Mouse (Mus musculus): ENCODE data around the gene Cyth1. TPM values are rescaled to one million over a fixed set of nuclear protein-coding genes. Genes with fewer than 3 reads are reported as not detected.
A peak's percentile ranks its signal among the peaks of the same experiment; 100 is the strongest.

The Cyth1 gene
- polyA plus RNA-seq, 3 experiments from 2014 or later: 33.8 to 51.6 (median 41.7) TPM

- ATAC-seq: no peak
These were observed 5.2 kb upstream of the Cyth1 start for GRCm38 (mm10) chr11:118253447-118254158.

GRCm38 (mm10) chr11:118249012-118249383 lies 606 bp upstream of the Cyth1 start:
- peak; percentile 9 for ATAC-seq

GRCm38 (mm10) chr11:118247359-118248095 lies 865 bp downstream of the Cyth1 start:
- no peak for ATAC-seq

- no peak for ATAC-seq
These were observed 1.7 kb downstream of the Cyth1 start for GRCm38 (mm10) chr11:118246724-118247123.

- peak; percentile 50 for ATAC-seq
These were observed 3.3 kb downstream of the Cyth1 start for GRCm38 (mm10) chr11:118245130-118245529.

GRCm38 (mm10) chr11:118243627-118244261 lies 4.6 kb downstream of the Cyth1 start:
- ATAC-seq: no peak

GRCm38 (mm10) chr11:118242506-118242905 lies 5.9 kb downstream of the Cyth1 start:
- ATAC-seq: peak; percentile 18

- ATAC-seq: peak; percentile 30
These were observed 8.0 kb downstream of the Cyth1 start for GRCm38 (mm10) chr11:118240388-118240787.

- ATAC-seq: no peak
These were observed 8.9 kb downstream of the Cyth1 start for GRCm38 (mm10) chr11:118239281-118240198.

- ATAC-seq: peak; percentile 18
These were observed 11.7 kb downstream of the Cyth1 start for GRCm38 (mm10) chr11:118236520-118237190.

- no peak for ATAC-seq
These were observed 13.5 kb downstream of the Cyth1 start for GRCm38 (mm10) chr11:118234929-118235328.

GRCm38 (mm10) chr11:118234500-118234899 lies 13.9 kb downstream of the Cyth1 start:
- no peak for ATAC-seq

- no peak for ATAC-seq
These were observed 14.5 kb downstream of the Cyth1 start for GRCm38 (mm10) chr11:118233924-118234323.

GRCm38 (mm10) chr11:118232314-118232831 lies 16.0 kb downstream of the Cyth1 start:
- ATAC-seq: peak; percentile 77

- no peak for ATAC-seq
These were observed 18.5 kb downstream of the Cyth1 start for GRCm38 (mm10) chr11:118229941-118230340.

GRCm38 (mm10) chr11:118227650-118228049 lies 20.7 kb downstream of the Cyth1 start:
- ATAC-seq: peak; percentile 46

- ATAC-seq: peak; percentile 14
These were observed 21.5 kb downstream of the Cyth1 start for GRCm38 (mm10) chr11:118226850-118227249.

GRCm38 (mm10) chr11:118225862-118226261 lies 22.5 kb downstream of the Cyth1 start:
- ATAC-seq: peak; percentile 19

GRCm38 (mm10) chr11:118225056-118225836 lies 23.1 kb downstream of the Cyth1 start:
- no peak for ATAC-seq

- ATAC-seq: no peak
These were observed 24.9 kb downstream of the Cyth1 start for GRCm38 (mm10) chr11:118223416-118224067.
